Mouse (Mus musculus) hindbrain, embryonic 15.5 days (tissue): ENCODE data around the gene Spo11. TPM values are rescaled to one million over a fixed set of nuclear protein-coding genes. Genes with fewer than 3 reads are reported as not detected.

Experiments
- ATAC-seq: fragments of 200-750 bp; cut with Nextera tagmentation; 2 replicates; pipeline ENCODE4 v1.8.0; 2017; ENCODE audit warnings: low read depth, moderate number of reproducible peaks, moderate TSS enrichment; ENCODE audit not compliant: low FRiP score
- H3K27ac ChIP-seq: fragments of 300-500 bp; sonication (generic); replicated peaks from 2 replicates; pipeline ENCODE4 v1.5.1; 2015; ENCODE audit warnings: mild to moderate bottlenecking, inconsistent platforms
- H3K27me3 ChIP-seq: fragments of 300-500 bp; sonication (generic); 2 replicates; pipeline ENCODE4 v1.6.1; 2015; ENCODE audit warnings: control low read depth, inconsistent platforms
- H3K36me3 ChIP-seq: fragments of 300-500 bp; sonication (generic); 2 replicates; pipeline ENCODE4 v1.6.1; 2015; ENCODE audit warnings: control low read depth, inconsistent platforms
- H3K4me1 ChIP-seq: fragments of 300-500 bp; sonication (generic); replicated peaks from 2 replicates; pipeline ENCODE4 v1.6.1; 2015; ENCODE audit warnings: control low read depth, inconsistent platforms
- H3K4me2 ChIP-seq: fragments of 300-500 bp; sonication (generic); 2 replicates; pipeline ENCODE4 v1.6.1; 2015; ENCODE audit warnings: moderate library complexity, mild to moderate bottlenecking, inconsistent platforms
- H3K4me3 ChIP-seq: fragments of 300-500 bp; sonication (generic); 2 replicates; pipeline ENCODE4 v1.5.1; 2015; ENCODE audit warnings: mild to moderate bottlenecking, inconsistent platforms
- H3K9ac ChIP-seq: fragments of 300-500 bp; sonication (generic); 2 replicates; pipeline ENCODE4 v1.6.1; 2015; ENCODE audit warnings: inconsistent platforms
- H3K9me3 ChIP-seq: fragments of 300-500 bp; sonication (generic); 2 replicates; pipeline ENCODE4 v1.6.1; 2016; ENCODE audit warnings: control low read depth, inconsistent platforms
- WGBS: fragments of 180-500 bp; shearing (Covaris S2); methylation state at CpG from one replicate; pipeline ENCODE4 v1.1.7; 2015; 5-methylcytosine and 5-hydroxymethylcytosine counted together
- polyA plus RNA-seq: library from polyadenylated mRNA; unstranded; fragments of >200 nt; fragmentation: Nextera tagmentation; extraction: Ambion mirVana; gene quantifications from 2 replicates; pipeline ENCODE4 v1.2.1, GENCODE M21; 2015

Spo11 gene
- polyA plus RNA-seq, 1 experiment from 2014 or later: 0.96 TPM

DNA sequence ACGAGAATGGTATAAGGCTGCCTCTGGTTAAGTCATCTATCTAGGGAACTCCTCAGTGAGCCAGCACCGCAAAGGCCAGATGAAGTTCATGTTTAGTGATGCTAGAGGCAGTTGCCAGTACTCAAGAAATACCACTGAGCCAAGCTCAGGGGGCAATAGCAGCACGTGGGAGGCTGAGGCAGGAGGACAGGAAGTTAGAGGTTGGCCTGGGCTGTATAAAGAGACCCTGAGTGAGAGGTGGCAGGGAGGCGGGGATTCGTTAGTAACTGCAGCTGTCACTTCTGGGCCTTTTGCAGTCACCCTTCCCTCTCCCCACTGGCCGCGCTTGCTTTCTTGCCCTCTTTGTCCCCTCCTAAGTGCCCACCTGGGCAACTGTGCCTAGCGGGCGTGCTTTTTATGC lies 41.8 kb downstream of the Spo11 start:
- Histone ChIP-seq H3K36me3 (peaks cover 17% of the 10 kb centered on the region), H3K9ac (no peak overlapping the region), H3K27me3 (peaks cover 26% of the 10 kb centered on the region), H3K4me3 (peak overlapping the region; percentile 41), H3K27ac (no peak overlapping the region), H3K4me1 (peaks cover 39% of the 10 kb centered on the region), H3K4me2 (peak overlapping the region; percentile 78), H3K9me3 (no peaks in the 10 kb centered on the region)
- 14% methylated on average over 9 of the region's 9 CpGs for WGBS
- ATAC-seq: no peak; the same call in 1 of the 2 replicates

GRCm38 (mm10) chr2:173019790-173020189 lies 42.3 kb downstream of the Spo11 start:
- no peak overlapping the region for H3K27ac ChIP-seq
- ATAC-seq: peak; percentile 44
- no peaks in the 10 kb centered on the region for H3K9me3 ChIP-seq
- peak overlapping the region; percentile 78 for H3K4me2 ChIP-seq
- peaks cover 43% of the 10 kb centered on the region for H3K4me1 ChIP-seq
- H3K4me3 ChIP-seq: peak overlapping the region; percentile 41
- H3K36me3 ChIP-seq: peaks cover 12% of the 10 kb centered on the region
- H3K27me3 ChIP-seq: peaks cover 26% of the 10 kb centered on the region
- WGBS: under 1% methylated on average over 29 of the region's 29 CpGs
- H3K9ac ChIP-seq: 0 out of 2 replicates have a peak overlapping the region, but pooled peaks have one; percentile 7

- 28% methylated on average over 11 of the region's 11 CpGs for WGBS
- no peak for ATAC-seq
- 0 out of 2 replicates have a peak within 1 kb of the TSS, but pooled peaks have one; percentile 7 for H3K9ac ChIP-seq
- H3K27me3 ChIP-seq: peaks cover 26% of the 10 kb centered on the region
- peaks cover 6% of the 10 kb centered on the region for H3K36me3 ChIP-seq
- H3K27ac ChIP-seq: no peak within 1 kb of the TSS
- peaks cover 49% of the 10 kb centered on the region for H3K4me1 ChIP-seq
- no peaks in the 10 kb centered on the region for H3K9me3 ChIP-seq
- H3K4me3 ChIP-seq: peak within 1 kb of the TSS; percentile 82
- peak within 1 kb of the TSS; percentile 78 for H3K4me2 ChIP-seq
These were observed 42.9 kb downstream of the Spo11 start, which contains the start of gene Rbm38 for GRCm38 (mm10) chr2:173020430-173020829. Gene Rbm38 (plus strand): TSS chr2:173020498.

DNA sequence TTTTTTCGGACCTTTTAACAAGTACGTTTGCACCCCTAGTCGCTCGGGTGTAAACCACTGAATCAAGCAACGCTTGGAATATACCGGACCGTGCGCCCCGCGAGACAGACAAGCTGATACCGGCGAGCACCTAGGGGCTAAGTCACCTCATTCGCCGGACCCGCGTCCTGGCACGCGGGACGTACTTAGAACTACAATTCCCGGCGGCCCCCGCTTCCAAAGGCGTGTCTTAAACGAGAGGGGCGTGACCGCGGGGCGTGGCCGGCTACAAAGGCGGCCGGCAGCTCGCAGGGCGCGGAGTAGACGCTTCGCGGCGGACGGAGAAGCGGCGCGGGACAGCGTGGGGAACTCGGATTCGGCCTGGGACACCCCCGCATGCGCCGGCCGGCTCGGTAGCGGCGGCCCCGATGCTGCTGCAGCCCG lies 44.1 kb downstream of the Spo11 start:
- ATAC-seq: peak; percentile 82
- Histone ChIP-seq H3K4me1 (peaks cover 58% of the 10 kb centered on the region), H3K27ac (peak overlapping the region; percentile 72), H3K4me2 (peak overlapping the region; percentile 66), H3K36me3 (no peaks in the 10 kb centered on the region), H3K9me3 (no peaks in the 10 kb centered on the region), H3K4me3 (peak overlapping the region; percentile 82), H3K9ac (peak overlapping the region; percentile 61), H3K27me3 (peaks cover 26% of the 10 kb centered on the region)
- under 1% methylated on average over 47 of the region's 54 CpGs for WGBS

DNA sequence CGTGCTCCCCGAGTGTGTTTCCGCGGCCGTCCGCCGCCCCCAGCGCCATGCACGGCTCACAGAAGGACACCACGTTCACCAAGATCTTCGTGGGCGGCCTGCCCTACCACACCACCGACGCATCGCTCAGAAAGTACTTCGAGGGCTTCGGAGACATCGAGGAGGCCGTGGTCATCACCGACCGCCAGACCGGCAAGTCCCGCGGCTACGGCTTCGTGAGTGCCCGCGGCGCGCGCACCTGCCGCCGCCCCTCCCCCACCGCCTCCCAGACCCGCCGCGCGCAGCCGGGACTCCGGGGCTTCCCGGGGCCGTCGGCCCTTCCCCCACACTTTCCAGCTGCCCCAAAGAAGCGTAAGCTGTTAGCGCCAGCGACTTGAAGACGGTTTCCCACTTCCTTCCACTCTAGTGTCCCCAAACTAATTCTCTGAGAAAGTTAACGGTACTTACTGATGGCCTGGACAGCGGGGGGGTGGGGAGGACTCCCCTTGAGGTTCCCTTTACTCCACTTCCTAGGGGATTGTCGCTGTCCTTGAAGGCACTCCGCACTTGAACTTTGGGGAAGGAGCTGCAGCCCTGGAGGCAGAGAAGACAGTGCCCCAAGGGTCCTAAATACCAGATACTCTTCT lies 44.7 kb downstream of the Spo11 start:
- H3K4me1 ChIP-seq: peaks cover 60% of the 10 kb centered on the region
- H3K27me3 ChIP-seq: peaks cover 26% of the 10 kb centered on the region
- peak overlapping the region; percentile 82 for H3K4me3 ChIP-seq
- peak overlapping the region; percentile 61 for H3K9ac ChIP-seq
- no peaks in the 10 kb centered on the region for H3K36me3 ChIP-seq
- under 1% methylated on average over 49 of the region's 51 CpGs for WGBS
- peak overlapping the region; percentile 72 for H3K27ac ChIP-seq
- ATAC-seq: peak; percentile 56
- no peaks in the 10 kb centered on the region for H3K9me3 ChIP-seq
- peak overlapping the region; percentile 66 for H3K4me2 ChIP-seq

DNA sequence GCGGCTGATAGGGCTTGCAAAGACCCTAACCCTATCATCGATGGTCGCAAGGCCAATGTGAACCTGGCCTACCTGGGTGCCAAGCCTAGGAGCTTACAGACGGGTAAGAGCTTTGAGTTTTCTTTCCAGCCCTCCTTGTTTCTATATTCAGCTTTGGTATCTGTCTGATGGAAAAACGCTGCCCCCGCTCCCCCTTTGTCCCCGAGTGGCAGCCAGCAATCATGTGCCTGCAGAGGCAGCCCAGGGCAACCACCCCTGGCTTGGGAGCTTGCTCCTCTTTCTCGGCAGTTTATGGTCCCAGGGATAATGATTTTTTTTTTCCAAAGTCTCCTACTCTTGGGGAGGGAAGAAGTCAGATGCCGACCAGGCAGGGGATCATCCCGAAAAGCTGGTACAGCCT lies 45.3 kb downstream of the Spo11 start:
- 29% methylated on average over 10 of the region's 10 CpGs for WGBS
- Histone ChIP-seq H3K27ac (no peak overlapping the region), H3K4me1 (peaks cover 63% of the 10 kb centered on the region), H3K4me2 (peak overlapping the region; percentile 66), H3K27me3 (peaks cover 26% of the 10 kb centered on the region), H3K9ac (peak overlapping the region; percentile 61; the same call in 1 of the 2 replicates), H3K4me3 (peak overlapping the region; percentile 82), H3K36me3 (no peaks in the 10 kb centered on the region), H3K9me3 (no peaks in the 10 kb centered on the region)
- ATAC-seq: no peak

- no peak for ATAC-seq
These were observed 45.9 kb downstream of the Spo11 start for GRCm38 (mm10) chr2:173023371-173023851.

DNA sequence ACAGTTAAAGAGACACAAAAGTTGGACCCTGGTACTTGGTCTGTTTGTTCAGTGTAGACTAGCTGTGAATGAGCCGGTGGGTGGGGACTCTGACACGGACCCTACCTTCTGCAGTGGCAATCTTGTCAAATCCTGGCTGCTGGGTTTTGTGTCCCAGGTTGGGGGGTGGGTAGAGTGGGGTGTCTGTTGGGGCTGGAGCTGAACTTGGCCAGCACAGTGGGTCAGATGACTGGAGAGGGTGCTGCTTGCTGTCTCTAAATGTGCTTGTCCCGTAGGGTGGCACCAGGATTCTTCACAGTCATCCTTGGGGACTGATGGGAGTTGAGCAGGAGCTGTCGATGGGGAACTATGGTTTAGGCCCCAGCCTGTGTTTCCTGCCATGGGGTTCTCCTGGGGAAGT lies 46.5 kb downstream of the Spo11 start:
- no peak for ATAC-seq
- Histone ChIP-seq H3K27me3 (peaks cover 22% of the 10 kb centered on the region), H3K4me1 (peaks cover 65% of the 10 kb centered on the region), H3K4me3 (no peak overlapping the region), H3K36me3 (no peaks in the 10 kb centered on the region), H3K9ac (no peak overlapping the region), H3K4me2 (peak overlapping the region; percentile 66), H3K27ac (no peak overlapping the region), H3K9me3 (no peaks in the 10 kb centered on the region)
- 80% methylated on average over 4 of the region's 4 CpGs for WGBS

More at GRCm38 (mm10) chr2:173023371-173023851, 45.9 kb downstream of the Spo11 start:
- H3K9me3 ChIP-seq: no peaks in the 10 kb centered on the region
- no peak overlapping the region for H3K27ac ChIP-seq
- H3K4me1 ChIP-seq: peaks cover 65% of the 10 kb centered on the region
- peak overlapping the region; percentile 66 for H3K4me2 ChIP-seq
- 92% methylated on average over 7 of the region's 7 CpGs for WGBS
- peak overlapping the region; percentile 82; the same call in 1 of the 2 replicates for H3K4me3 ChIP-seq
- H3K36me3 ChIP-seq: no peaks in the 10 kb centered on the region
- H3K27me3 ChIP-seq: peaks cover 26% of the 10 kb centered on the region
- no peak overlapping the region for H3K9ac ChIP-seq

DNA sequence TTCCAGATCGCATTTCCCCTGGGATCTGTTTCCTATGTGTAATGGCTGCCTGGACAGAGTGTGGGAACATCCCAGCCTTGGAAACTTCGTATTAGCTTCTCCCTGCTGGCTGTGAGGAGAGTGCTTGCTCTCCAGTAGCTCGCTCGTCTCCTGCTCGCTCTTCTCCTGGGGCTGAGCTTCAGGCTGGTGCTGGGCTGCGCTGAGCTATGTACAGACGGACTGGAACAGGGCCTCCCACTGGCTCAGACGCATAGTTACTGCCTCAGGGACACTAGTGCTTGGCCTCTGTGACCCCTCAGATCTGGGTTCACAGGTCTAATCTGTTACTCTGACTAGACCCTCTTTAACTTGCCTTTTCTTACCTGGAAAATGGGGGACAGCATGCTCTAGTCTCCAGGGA lies 46.9 kb downstream of the Spo11 start:
- 64% methylated on average over 8 of the region's 8 CpGs for WGBS
- Histone ChIP-seq H3K4me2 (no peak overlapping the region), H3K36me3 (no peaks in the 10 kb centered on the region), H3K27me3 (peaks cover 17% of the 10 kb centered on the region), H3K27ac (no peak overlapping the region), H3K9ac (no peak overlapping the region), H3K4me1 (peaks cover 64% of the 10 kb centered on the region), H3K4me3 (no peak overlapping the region), H3K9me3 (no peaks in the 10 kb centered on the region)
- ATAC-seq: no peak

DNA sequence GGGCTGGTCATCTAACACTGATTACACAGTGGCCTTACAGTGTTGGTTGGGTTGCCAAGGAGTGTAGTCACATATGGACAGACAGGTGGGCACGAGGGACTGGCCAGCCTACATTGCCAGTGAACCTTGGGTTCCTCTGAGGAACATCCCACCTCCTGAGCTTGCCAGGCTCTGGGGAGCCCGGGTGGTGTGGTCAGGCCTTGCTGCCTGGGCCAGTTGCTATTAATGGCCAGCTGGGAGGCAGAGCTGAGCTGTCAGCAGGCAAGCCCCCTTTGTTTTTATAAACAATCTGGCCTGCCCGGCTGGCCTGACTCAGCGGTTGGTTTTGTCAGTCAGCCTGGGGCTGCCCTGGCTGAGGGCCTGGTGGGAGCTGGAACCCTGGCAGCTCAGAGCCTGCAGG lies 47.4 kb downstream of the Spo11 start:
- H3K9me3 ChIP-seq: no peaks in the 10 kb centered on the region
- H3K4me1 ChIP-seq: peaks cover 59% of the 10 kb centered on the region
- H3K36me3 ChIP-seq: no peaks in the 10 kb centered on the region
- H3K27me3 ChIP-seq: peaks cover 13% of the 10 kb centered on the region
- WGBS: 22% methylated on average over 4 of the region's 4 CpGs
- H3K4me3 ChIP-seq: no peak overlapping the region
- H3K4me2 ChIP-seq: no peak overlapping the region
- no peak overlapping the region; the same call in 1 of the 2 replicates for H3K9ac ChIP-seq
- ATAC-seq: no peak
- no peak overlapping the region for H3K27ac ChIP-seq

DNA sequence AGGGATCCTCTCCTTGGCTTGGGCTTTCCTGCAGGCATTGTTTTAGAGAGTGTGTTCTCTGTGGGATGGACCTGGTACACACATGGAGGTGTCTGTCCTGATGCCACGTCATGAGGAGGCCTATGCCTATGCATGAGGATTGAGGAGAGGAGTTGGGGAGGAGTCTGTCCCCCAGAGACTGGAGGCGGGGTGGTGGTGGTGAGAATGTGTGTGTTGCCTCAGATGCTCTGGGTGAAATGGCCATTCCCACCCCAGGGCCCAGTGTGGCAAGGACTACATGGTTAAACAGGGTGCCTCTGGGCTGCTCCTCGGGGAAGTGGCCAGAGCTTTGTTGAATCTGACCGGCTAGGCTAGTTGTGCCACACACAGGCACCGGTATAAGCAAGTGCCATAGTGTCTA lies 48.8 kb downstream of the Spo11 start:
- H3K9me3 ChIP-seq: no peaks in the 10 kb centered on the region
- H3K9ac ChIP-seq: no peak overlapping the region
- no peak overlapping the region for H3K27ac ChIP-seq
- no peaks in the 10 kb centered on the region for H3K36me3 ChIP-seq
- 86% methylated on average over 5 of the region's 5 CpGs for WGBS
- H3K4me2 ChIP-seq: no peak overlapping the region
- peaks cover under 1% of the 10 kb centered on the region; the same call in 1 of the 2 replicates for H3K27me3 ChIP-seq
- ATAC-seq: no peak
- no peak overlapping the region for H3K4me3 ChIP-seq
- H3K4me1 ChIP-seq: peaks cover 51% of the 10 kb centered on the region

DNA sequence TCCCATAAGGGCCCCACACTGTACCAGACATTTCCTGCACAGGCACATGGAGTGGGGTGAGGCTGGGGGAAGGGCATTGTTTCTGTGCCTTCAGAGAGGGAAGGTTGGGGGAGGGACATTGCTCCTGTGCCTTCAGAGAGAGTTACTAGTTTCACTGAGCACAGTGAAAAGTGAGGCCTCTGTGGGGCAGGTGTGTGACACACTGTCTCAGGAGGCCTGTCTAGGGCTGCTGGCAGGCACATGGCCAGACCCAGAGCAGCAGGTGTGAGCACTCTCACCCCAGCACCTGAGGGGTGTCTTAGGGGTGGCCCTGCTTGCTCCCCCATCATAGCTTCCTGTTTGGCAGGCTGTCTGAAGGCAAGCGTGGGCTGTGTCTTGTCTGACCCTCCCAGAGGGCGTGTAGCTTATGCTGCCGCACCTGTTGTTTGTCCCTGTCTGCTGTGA lies 49.2 kb downstream of the Spo11 start:
- 92% methylated on average over 3 of the region's 3 CpGs for WGBS

More for the DNA sequence above, 49.2 kb downstream of the Spo11 start:
- no peak overlapping the region for H3K9ac ChIP-seq
- no peak overlapping the region for H3K27ac ChIP-seq
- no peaks in the 10 kb centered on the region for H3K27me3 ChIP-seq
- H3K4me1 ChIP-seq: peaks cover 49% of the 10 kb centered on the region
- H3K9me3 ChIP-seq: no peaks in the 10 kb centered on the region
- no peak overlapping the region for H3K4me2 ChIP-seq
- H3K36me3 ChIP-seq: 0 out of 2 replicates have a peak, but pooled peaks cover 1% of the 10 kb centered on the region
- no peak for ATAC-seq
- no peak overlapping the region for H3K4me3 ChIP-seq
